Mouse (Mus musculus) adrenal gland, adult 18-20 months (tissue): ENCODE results near the gene Foxj3. TPM values are rescaled to one million over a fixed set of nuclear protein-coding genes. Genes with fewer than 3 reads are reported as not detected.

Experiments
- DNase-seq, 2 experiments: peaks; one replicate each; pipeline ENCODE4 v3.0.0; 2021 to 2022; ENCODE audit warnings: low spot score in 2 of 2
- total RNA-seq, 2 experiments: library from RNA; stranded (reverse); gene quantifications; 1 replicate in 1 of 2; 2 replicates in 1 of 2; pipeline ENCODE4 v1.2.3; 2021

Gene Foxj3
- total RNA-seq, 2 experiments from 2014 or later: 39.0 to 41.6 TPM

- no peak for DNase-seq
Observed at GRCm38 (mm10) chr4:119672685-119673084, 135.9 kb downstream of the Foxj3 start.

Other genes starting within 250 kb of the Foxj3 start
- gene Ybx1, start 242.4 kb upstream of the Foxj3 start, total RNA-seq: 100 to 1,000 TPM; 714 to 717 TPM
- gene Ppih, start 216.5 kb upstream of the Foxj3 start, total RNA-seq: 10 to 100 TPM; 16.7 to 17.6 TPM
- gene Ccdc30, start 121.5 kb upstream of the Foxj3 start, total RNA-seq: 1 to 10 TPM; 8.2 to 8.7 TPM
- 10 to 100 TPM; 39.4 to 41.0 TPM for gene Ppcs, start 114.6 kb upstream of the Foxj3 start, total RNA-seq
- gene Zmynd12, start 114.2 kb upstream of the Foxj3 start, total RNA-seq: 1 to 10 TPM; 2.6 to 2.8 TPM
- under 1 TPM; 0.10 to 0.13 TPM for gene Rimkla, start 44.4 kb upstream of the Foxj3 start, total RNA-seq
- gene Frg2f1, start 2.5 kb downstream of the Foxj3 start, total RNA-seq: 1 to 10 TPM; 6.8 to 9.7 TPM
- not detected for gene Guca2a, start 100.7 kb downstream of the Foxj3 start, total RNA-seq
- under 1 TPM in 1 of 2 experiments, not detected in 1; 0.56 TPM for gene Guca2b, start 122.0 kb downstream of the Foxj3 start, total RNA-seq
- 1 to 10 TPM; 6.9 to 9.9 TPM for gene Hivep3, start 196.8 kb downstream of the Foxj3 start, total RNA-seq